Mouse (Mus musculus): Measurements from ENCODE around the gene Micall2. TPM values are rescaled to one million over a fixed set of nuclear protein-coding genes. Genes with fewer than 3 reads are reported as not detected.

Gene Micall2
- polyA plus RNA-seq, 1 experiment from 2014 or later: 7.7 TPM

DNA sequence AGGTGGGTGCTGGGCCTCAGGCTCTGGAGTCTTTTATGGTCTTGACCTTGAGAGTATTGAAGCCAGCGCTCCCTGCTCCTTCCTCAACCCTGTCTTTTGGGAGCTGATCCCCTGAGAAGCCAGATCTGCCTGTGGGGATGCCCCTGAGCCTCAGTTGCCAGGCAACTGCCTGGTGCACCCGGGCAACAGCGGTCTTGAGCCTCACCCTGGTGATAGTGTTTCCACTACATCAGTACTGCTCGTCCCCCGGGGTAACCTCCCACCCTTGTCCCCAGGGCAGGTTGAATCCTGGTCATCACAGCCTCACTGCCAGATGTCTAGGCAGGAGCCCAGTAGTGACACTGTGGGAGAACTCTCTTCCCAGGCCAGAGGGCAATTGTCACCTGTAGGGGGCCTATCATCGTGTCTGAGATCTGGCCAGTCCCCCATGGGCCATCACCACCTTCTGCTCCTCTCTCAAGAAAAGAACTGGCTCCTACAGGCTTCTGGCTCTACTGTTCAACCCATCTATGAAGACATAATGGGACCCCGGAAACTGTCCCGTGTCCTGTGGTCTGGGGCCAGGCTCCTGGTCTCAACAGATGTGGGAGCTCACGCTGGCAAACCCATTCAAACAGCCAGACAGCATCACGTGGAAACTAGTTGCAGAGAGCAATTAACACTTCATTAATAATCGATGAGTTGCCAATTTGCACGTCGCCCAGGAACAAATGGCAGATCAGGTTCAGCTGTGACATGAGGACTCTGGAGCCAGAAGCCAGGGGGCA is 61.0 kb downstream of the Micall2 start:
- Histone ChIP-seq H3K9me3 (replicated peaks) (no peaks in the 10 kb centered on the region), H3K36me3 (no peaks in the 10 kb centered on the region), H3K4me3 (replicated peaks) (no peak overlapping the region), H3K4me2 (replicated peaks) (no peak overlapping the region), H3K4me1 (no peaks in the 10 kb centered on the region), H3K9ac (no peak overlapping the region), H3K27me3 (peaks cover 37% of the 10 kb centered on the region), H3K27ac (replicated peaks) (no peak overlapping the region)
- 50% methylated on average over 13 of the region's 13 CpGs for WGBS
- ATAC-seq (ENCODE audit: insufficient number of reproducible peaks, low FRiP score, low TSS enrichment, low read depth): no peak; the same call in 1 of the 2 replicates

DNA sequence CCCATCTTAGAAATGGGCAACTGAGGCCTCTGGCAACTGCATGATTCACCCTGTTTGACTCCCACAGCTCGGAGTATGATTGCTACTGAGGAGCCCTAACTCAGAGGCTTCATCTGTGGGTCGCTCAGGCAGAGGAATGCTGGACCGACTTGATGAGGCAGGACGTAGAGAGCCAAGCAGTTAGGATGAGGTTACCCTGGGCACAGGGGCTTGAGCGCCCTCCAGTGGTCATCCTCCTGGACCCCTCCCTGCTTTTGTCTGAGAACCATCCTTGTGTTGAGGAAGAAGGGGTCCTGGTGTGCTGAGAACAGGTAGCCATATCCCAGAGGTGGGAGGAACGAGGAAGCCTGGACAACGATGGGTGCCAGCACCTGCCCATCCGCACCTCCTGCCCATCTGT is 66.8 kb downstream of the Micall2 start:
- Histone ChIP-seq H3K9ac (no peak overlapping the region), H3K4me1 (peaks cover 11% of the 10 kb centered on the region), H3K4me2 (replicated peaks) (no peak overlapping the region), H3K27ac (replicated peaks) (no peak overlapping the region), H3K9me3 (replicated peaks) (no peaks in the 10 kb centered on the region), H3K27me3 (peaks cover 63% of the 10 kb centered on the region), H3K4me3 (replicated peaks) (no peak overlapping the region), H3K36me3 (no peaks in the 10 kb centered on the region)
- no peak for ATAC-seq (ENCODE audit: insufficient number of reproducible peaks, low FRiP score, low TSS enrichment, low read depth)
- 12% methylated on average over 8 of the region's 8 CpGs for WGBS

- Histone ChIP-seq H3K36me3 (no peaks in the 10 kb centered on the region), H3K27me3 (peaks cover 57% of the 10 kb centered on the region), H3K4me1 (peaks cover 11% of the 10 kb centered on the region), H3K4me2 (replicated peaks) (peak overlapping the region; percentile 36), H3K27ac (replicated peaks) (no peak overlapping the region), H3K9me3 (replicated peaks) (no peaks in the 10 kb centered on the region), H3K4me3 (replicated peaks) (peak overlapping the region; percentile 17; the same call in 1 of the 2 replicates), H3K9ac (no peak overlapping the region)
- ATAC-seq (ENCODE audit: insufficient number of reproducible peaks, low FRiP score, low TSS enrichment, low read depth): no peak
- WGBS: under 1% methylated on average over 24 of the region's 24 CpGs
These were observed 67.6 kb downstream of the Micall2 start for GRCm38 (mm10) chr5:139668494-139668893.

GRCm38 (mm10) chr5:139666496-139666895 is 69.6 kb downstream of the Micall2 start:
- H3K4me3 ChIP-seq (replicated peaks): no peak overlapping the region
- no peak overlapping the region for H3K27ac ChIP-seq (replicated peaks)
- H3K9ac ChIP-seq: no peak overlapping the region
- WGBS: 31% methylated on average over 2 of the region's 2 CpGs
- H3K4me1 ChIP-seq: peaks cover 11% of the 10 kb centered on the region
- no peak for ATAC-seq (ENCODE audit: insufficient number of reproducible peaks, low FRiP score, low TSS enrichment, low read depth)
- no peaks in the 10 kb centered on the region for H3K9me3 ChIP-seq (replicated peaks)
- H3K27me3 ChIP-seq: peaks cover 45% of the 10 kb centered on the region
- H3K4me2 ChIP-seq (replicated peaks): no peak overlapping the region
- H3K36me3 ChIP-seq: no peaks in the 10 kb centered on the region

DNA sequence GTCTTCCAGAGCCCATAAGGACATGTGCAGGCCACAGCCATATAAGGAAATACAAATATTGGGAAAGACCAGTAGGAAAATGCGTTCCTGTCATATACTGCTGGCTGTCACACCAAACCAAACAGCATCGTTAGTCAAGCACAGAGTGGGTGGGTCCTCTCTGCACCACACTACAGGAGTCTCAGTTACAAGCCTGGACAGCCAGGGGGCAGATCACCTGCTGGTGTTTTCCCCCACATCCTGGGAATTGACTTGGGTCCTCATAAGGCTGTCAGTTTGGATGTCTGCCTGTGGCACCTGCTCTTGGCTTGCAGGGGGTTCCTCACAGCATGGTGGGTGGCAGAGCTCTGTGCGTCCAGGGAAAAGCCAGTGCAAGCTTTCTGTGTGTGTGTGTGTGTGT is 70.8 kb downstream of the Micall2 start:
- H3K27me3 ChIP-seq: peaks cover 47% of the 10 kb centered on the region
- 51% methylated on average over 3 of the region's 3 CpGs for WGBS

DNA sequence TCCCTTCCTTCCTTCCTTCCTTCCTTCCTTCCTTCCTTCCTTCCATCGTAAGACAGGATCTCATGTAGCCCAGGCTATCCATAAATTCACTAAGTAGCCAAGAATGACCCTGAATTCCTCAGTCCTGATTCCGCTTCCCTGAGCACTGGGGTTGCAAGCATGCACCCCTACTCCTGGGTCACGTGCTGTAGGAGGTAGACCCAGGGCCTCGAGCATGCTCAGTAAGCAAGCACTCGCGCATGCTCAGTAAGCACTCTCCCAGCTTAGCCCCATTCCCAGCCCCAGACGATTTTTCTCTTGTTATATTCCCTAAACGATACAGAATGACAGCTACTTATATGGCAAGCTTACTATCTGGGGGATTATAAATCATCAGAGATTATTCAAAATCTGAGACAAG is 74.4 kb downstream of the Micall2 start:
- peaks cover 8% of the 10 kb centered on the region for H3K4me1 ChIP-seq
- 64% methylated on average over 7 of the region's 8 CpGs for WGBS
- H3K27ac ChIP-seq (replicated peaks): no peak overlapping the region
- peaks cover 41% of the 10 kb centered on the region for H3K27me3 ChIP-seq
- no peak for ATAC-seq (ENCODE audit: insufficient number of reproducible peaks, low FRiP score, low TSS enrichment, low read depth)
- no peaks in the 10 kb centered on the region for H3K9me3 ChIP-seq (replicated peaks)
- no peak overlapping the region for H3K4me3 ChIP-seq (replicated peaks)
- H3K4me2 ChIP-seq (replicated peaks): no peak overlapping the region
- no peaks in the 10 kb centered on the region for H3K36me3 ChIP-seq
- H3K9ac ChIP-seq: no peak overlapping the region

More for the DNA sequence above, 70.8 kb downstream of the Micall2 start:
- Histone ChIP-seq H3K27ac (replicated peaks) (no peak overlapping the region), H3K9ac (no peak overlapping the region), H3K9me3 (replicated peaks) (no peaks in the 10 kb centered on the region), H3K4me2 (replicated peaks) (no peak overlapping the region), H3K4me3 (replicated peaks) (no peak overlapping the region), H3K36me3 (no peaks in the 10 kb centered on the region), H3K4me1 (peaks cover 11% of the 10 kb centered on the region)
- no peak for ATAC-seq (ENCODE audit: insufficient number of reproducible peaks, low FRiP score, low TSS enrichment, low read depth)

- Histone ChIP-seq H3K4me2 (replicated peaks) (0 out of 2 replicates have a peak overlapping the region, but pooled peaks have one; percentile 4), H3K4me3 (replicated peaks) (no peak overlapping the region), H3K36me3 (no peaks in the 10 kb centered on the region), H3K4me1 (peaks cover 8% of the 10 kb centered on the region), H3K27ac (replicated peaks) (no peak overlapping the region), H3K9ac (no peak overlapping the region), H3K27me3 (peaks cover 41% of the 10 kb centered on the region), H3K9me3 (replicated peaks) (no peaks in the 10 kb centered on the region)
- 2% methylated on average over 18 of the region's 18 CpGs for WGBS
- ATAC-seq (ENCODE audit: insufficient number of reproducible peaks, low FRiP score, low TSS enrichment, low read depth): no peak
These were observed 76.8 kb downstream of the Micall2 start for GRCm38 (mm10) chr5:139659307-139659706.

- no peak overlapping the region for H3K4me3 ChIP-seq (replicated peaks)
- no peak overlapping the region for H3K27ac ChIP-seq (replicated peaks)
- no peak overlapping the region for H3K9ac ChIP-seq
- H3K4me1 ChIP-seq: peaks cover 8% of the 10 kb centered on the region
- H3K9me3 ChIP-seq (replicated peaks): no peaks in the 10 kb centered on the region
- peaks cover 41% of the 10 kb centered on the region for H3K27me3 ChIP-seq
- no peaks in the 10 kb centered on the region for H3K36me3 ChIP-seq
- WGBS: 24% methylated on average over 7 of the region's 7 CpGs
- no peak for ATAC-seq (ENCODE audit: insufficient number of reproducible peaks, low FRiP score, low TSS enrichment, low read depth)
- H3K4me2 ChIP-seq (replicated peaks): no peak overlapping the region
These were observed 77.3 kb downstream of the Micall2 start for GRCm38 (mm10) chr5:139658865-139659264.

GRCm38 (mm10) chr5:139657959-139658602 is 78.1 kb downstream of the Micall2 start:
- Histone ChIP-seq H3K36me3 (no peaks in the 10 kb centered on the region), H3K27ac (replicated peaks) (no peak overlapping the region), H3K27me3 (peaks cover 41% of the 10 kb centered on the region), H3K9ac (no peak overlapping the region), H3K4me2 (replicated peaks) (no peak overlapping the region), H3K4me1 (peaks cover 8% of the 10 kb centered on the region), H3K4me3 (replicated peaks) (no peak overlapping the region), H3K9me3 (replicated peaks) (no peaks in the 10 kb centered on the region)
- no peak for ATAC-seq (ENCODE audit: insufficient number of reproducible peaks, low FRiP score, low TSS enrichment, low read depth)
- 60% methylated on average over 10 of the region's 10 CpGs for WGBS
